Mouse (Mus musculus): ENCODE results near the gene Phactr2. TPM values are rescaled to one million over a fixed set of nuclear protein-coding genes. Genes with fewer than 3 reads are reported as not detected.
"Not testable (repeated sequence)": the region's sequence is repeated elsewhere in the genome, so short reads cannot be mapped to it uniquely, and the experiment has no call there.

Gene Phactr2
- total RNA-seq, 2 experiments from 2014 or later = 16.0 to 19.6 TPM

GRCm38 (mm10) chr10:13475121-13475520 lies 909 bp upstream of the Phactr2 start:
- intact Hi-C loops (cut with DNase I) = no loop called here
- H3K27ac ChIP-seq = no peak overlapping the region
- no peak for TF ChIP-seq CTCF (IDR thresholded peaks at IDR 0.05)
- DNase-seq = no peak
- H3K4me3 ChIP-seq = no peak overlapping the region

- peak overlapping the region; percentile 79 for H3K4me3 ChIP-seq
- intact Hi-C loops (cut with DNase I) = no loop called here
- no peak for TF ChIP-seq CTCF (IDR thresholded peaks at IDR 0.05)
- H3K27ac ChIP-seq = no peak overlapping the region
- DNase-seq = no peak
Measured at GRCm38 (mm10) chr10:13474568-13474955, 350 bp upstream of the Phactr2 start.

- no peak for TF ChIP-seq CTCF (IDR thresholded peaks at IDR 0.05)
- intact Hi-C loops (cut with DNase I) = no loop called here
Measured at GRCm38 (mm10) chr10:13473287-13473832, 852 bp downstream of the Phactr2 start.

GRCm38 (mm10) chr10:13470236-13470635 lies 4.0 kb downstream of the Phactr2 start:
- H3K4me3 ChIP-seq = no peak overlapping the region
- intact Hi-C loops (cut with DNase I) = no loop called here
- no peak for DNase-seq
- no peak for TF ChIP-seq CTCF (IDR thresholded peaks at IDR 0.05)
- no peak overlapping the region for H3K27ac ChIP-seq

More at GRCm38 (mm10) chr10:13473287-13473832, 852 bp downstream of the Phactr2 start:
- Histone ChIP-seq H3K4me3 (peak overlapping the region; percentile 79), H3K27ac (no peak overlapping the region)
- no peak for DNase-seq

- H3K27ac ChIP-seq; intact Hi-C loops (cut with DNase I); DNase-seq; H3K4me3 ChIP-seq: not testable (repeated sequence)
Measured at GRCm38 (mm10) chr10:13468025-13468529, 6.1 kb downstream of the Phactr2 start.

GRCm38 (mm10) chr10:13466925-13467324 lies 7.3 kb downstream of the Phactr2 start:
- DNase-seq = no peak
- intact Hi-C loops (cut with DNase I) = no loop called here
- no peak for TF ChIP-seq CTCF (IDR thresholded peaks at IDR 0.05)
- Histone ChIP-seq H3K4me3 (no peak overlapping the region), H3K27ac (no peak overlapping the region)

- H3K4me3 ChIP-seq, H3K27ac ChIP-seq: not testable (repeated sequence)
Measured at GRCm38 (mm10) chr10:13464295-13464694, 9.9 kb downstream of the Phactr2 start.

GRCm38 (mm10) chr10:13453200-13453990 lies 20.8 kb downstream of the Phactr2 start:
- peak overlapping the region; percentile 40 for H3K4me3 ChIP-seq
- DNase-seq = no peak
- TF ChIP-seq CTCF (IDR thresholded peaks at IDR 0.05) = no peak
- no peak overlapping the region for H3K27ac ChIP-seq
- intact Hi-C loops (cut with DNase I) = no loop called here

More at GRCm38 (mm10) chr10:13464295-13464694, 9.9 kb downstream of the Phactr2 start:
- intact Hi-C loops (cut with DNase I); DNase-seq: not testable (repeated sequence)

GRCm38 (mm10) chr10:13451640-13452039 lies 22.6 kb downstream of the Phactr2 start:
- H3K4me3 ChIP-seq = no peak overlapping the region
- H3K27ac ChIP-seq = no peak overlapping the region
- DNase-seq = no peak
- no peak for TF ChIP-seq CTCF (IDR thresholded peaks at IDR 0.05)
- intact Hi-C loops (cut with DNase I) = no loop called here

GRCm38 (mm10) chr10:13448283-13449045 lies 25.7 kb downstream of the Phactr2 start:
- TF ChIP-seq CTCF (IDR thresholded peaks at IDR 0.05) = no peak
- H3K27ac ChIP-seq = no peak overlapping the region
- DNase-seq = no peak
- no peak overlapping the region for H3K4me3 ChIP-seq
- intact Hi-C loops (cut with DNase I) = no loop called here

GRCm38 (mm10) chr10:13446791-13447249 lies 27.4 kb downstream of the Phactr2 start:
- no peak overlapping the region for H3K4me3 ChIP-seq
- intact Hi-C loops (cut with DNase I) = no loop called here
- TF ChIP-seq CTCF (IDR thresholded peaks at IDR 0.05) = no peak
- peak; percentile 55 for DNase-seq
- H3K27ac ChIP-seq = no peak overlapping the region

- DNase-seq = no peak
- intact Hi-C loops (cut with DNase I) = no loop called here
- H3K27ac ChIP-seq = no peak overlapping the region
- no peak for TF ChIP-seq CTCF (IDR thresholded peaks at IDR 0.05)
- no peak overlapping the region for H3K4me3 ChIP-seq
Measured at GRCm38 (mm10) chr10:13444257-13444656, 30.0 kb downstream of the Phactr2 start.

- H3K4me3 ChIP-seq = no peak overlapping the region
- H3K27ac ChIP-seq = no peak overlapping the region
- no peak for TF ChIP-seq CTCF (IDR thresholded peaks at IDR 0.05)
- DNase-seq = no peak
- intact Hi-C loops (cut with DNase I) = no loop called here
Measured at GRCm38 (mm10) chr10:13443647-13444046, 30.6 kb downstream of the Phactr2 start.

Data from gastrocnemius, adult 2 months (tissue).